Mouse (Mus musculus) urinary bladder, adult 2 months (tissue): ENCODE measurements around the gene Gm4792. TPM values are rescaled to one million over a fixed set of nuclear protein-coding genes. Genes with fewer than 3 reads are reported as not detected.
A peak's percentile ranks its signal among the peaks of the same experiment; 100 is the strongest.

Experiments used
- DNase-seq: peaks from one replicate; pipeline ENCODE4 v3.0.0; 2022; ENCODE audit warnings: low spot score
- polyA plus RNA-seq: library from polyadenylated mRNA; depleted of rRNA; stranded (reverse); fragments of >200 nt; gene quantifications from 2 replicates; pipeline ENCODE4 v1.2.3, GENCODE M21; 2012; rRNA removed

Gm4792 gene
- 0.19 and 0.22 TPM in 2 replicates for polyA plus RNA-seq

DNA sequence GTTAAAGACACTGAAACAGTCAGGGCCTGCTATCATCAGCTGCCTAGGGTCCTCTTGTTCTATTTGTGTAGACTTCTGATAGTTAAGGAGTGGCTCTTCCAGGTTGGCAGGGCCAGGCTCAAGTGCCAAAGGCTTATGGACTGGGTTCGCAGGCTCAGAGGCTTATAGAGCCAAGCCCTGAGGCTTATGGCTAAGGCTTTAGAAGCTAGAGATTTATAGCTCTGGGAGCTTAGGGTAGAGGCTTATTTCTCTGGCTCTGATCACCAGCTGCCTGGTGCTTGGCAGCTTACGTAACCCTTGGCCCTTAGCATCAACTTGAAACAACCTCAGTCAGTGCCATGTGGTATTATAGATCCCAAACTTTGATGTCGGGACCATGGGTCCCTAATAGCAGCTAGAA lies at the start of gene Gm4792:
Gm4792 (minus strand) TSS at position 233 of the 400 bp plus-strand sequence.
- no peak for DNase-seq

DNA sequence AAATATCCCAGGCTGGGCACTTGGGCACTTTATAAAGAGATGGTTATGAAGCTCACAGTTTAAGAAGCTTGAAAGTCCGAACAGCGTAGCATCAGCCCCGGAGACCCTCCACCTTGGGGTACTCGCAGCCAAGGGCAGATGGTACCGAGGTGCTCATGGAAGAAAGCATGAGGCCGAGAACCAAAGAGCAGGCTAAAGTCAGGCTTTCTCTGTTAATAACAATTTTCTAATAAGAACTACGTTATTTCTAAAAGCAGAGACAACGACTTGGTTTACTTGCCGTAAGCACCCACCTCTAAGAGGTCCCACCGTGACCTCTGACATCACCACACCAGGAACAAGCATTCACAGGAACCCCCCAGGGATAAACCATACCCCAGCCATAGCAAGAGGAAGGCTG lies 49.5 kb upstream of the Gm4792 start:
- no peak for DNase-seq

DNA sequence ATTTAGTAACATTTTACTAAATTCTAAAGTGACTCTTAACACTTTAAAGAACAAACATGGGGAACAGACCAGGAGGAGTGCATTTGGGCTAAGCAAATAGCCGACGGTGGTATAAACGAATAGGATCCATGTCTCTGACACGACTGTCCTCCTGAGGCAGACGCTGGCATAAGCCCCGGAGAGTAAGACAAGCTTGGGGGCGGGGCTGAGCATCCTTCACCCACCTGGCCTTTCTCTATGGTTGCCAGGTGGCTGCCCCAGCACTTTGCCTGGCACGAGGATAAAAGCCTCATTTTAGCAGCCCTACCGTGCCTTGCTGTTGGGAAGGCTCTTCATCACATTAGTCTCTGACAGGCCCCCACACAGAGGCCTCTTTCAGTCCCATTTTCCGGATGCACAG lies 48.8 kb upstream of the Gm4792 start:
- DNase-seq, result no peak

DNA sequence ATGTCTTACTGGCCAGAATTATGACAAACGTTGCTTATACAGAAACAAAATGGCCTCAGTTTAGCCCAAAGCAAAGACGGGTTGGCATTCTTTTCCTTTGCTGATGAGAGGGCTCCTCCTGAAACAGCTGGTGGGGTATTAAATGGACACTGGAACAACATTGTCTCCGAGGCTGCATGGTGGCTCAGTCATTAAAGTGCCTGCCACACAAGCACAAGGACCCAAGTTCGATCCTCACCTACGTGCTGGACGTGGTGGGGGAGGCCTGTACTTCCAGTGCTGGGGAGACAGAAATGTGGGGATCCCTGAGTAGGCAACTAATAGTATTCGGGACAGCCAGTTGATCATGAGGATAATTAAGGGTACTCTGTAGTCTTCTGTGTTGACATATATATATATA lies 48.1 kb upstream of the Gm4792 start:
- no peak for DNase-seq

DNA sequence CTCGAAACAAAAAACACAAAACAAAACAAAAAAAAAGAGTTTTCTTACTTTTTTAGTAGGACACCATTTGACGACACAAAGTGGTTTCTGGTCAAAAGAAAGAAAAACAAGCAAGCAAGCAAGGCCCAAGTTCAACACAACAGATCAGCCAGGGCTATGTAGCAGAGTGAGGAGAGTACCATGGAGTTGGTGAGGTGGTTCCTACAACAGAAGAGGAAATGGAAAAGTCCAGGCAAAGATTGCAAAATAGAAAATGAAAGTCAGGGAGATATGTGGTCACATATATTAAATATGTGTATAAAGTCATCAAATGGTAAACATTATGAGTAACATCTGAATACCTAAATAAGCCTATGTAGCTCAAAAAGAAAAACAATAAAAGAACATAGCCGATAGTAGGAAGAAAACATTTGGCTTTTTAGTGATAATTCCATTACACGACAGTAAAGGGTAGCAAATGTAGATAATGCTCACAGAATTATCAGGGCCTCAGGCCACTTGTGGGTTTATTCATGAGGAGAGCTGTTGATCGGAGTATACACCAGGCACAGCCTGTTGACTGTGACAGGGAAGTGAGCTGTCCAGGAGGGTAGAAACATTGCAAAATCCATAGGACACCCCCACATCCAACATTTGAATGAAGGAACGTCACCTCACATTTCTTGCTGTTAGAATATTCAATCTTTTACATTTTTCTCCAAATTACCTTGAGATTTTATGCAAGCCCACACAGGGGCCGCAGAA lies 47.2 kb upstream of the Gm4792 start:
- DNase-seq, result no peak

DNA sequence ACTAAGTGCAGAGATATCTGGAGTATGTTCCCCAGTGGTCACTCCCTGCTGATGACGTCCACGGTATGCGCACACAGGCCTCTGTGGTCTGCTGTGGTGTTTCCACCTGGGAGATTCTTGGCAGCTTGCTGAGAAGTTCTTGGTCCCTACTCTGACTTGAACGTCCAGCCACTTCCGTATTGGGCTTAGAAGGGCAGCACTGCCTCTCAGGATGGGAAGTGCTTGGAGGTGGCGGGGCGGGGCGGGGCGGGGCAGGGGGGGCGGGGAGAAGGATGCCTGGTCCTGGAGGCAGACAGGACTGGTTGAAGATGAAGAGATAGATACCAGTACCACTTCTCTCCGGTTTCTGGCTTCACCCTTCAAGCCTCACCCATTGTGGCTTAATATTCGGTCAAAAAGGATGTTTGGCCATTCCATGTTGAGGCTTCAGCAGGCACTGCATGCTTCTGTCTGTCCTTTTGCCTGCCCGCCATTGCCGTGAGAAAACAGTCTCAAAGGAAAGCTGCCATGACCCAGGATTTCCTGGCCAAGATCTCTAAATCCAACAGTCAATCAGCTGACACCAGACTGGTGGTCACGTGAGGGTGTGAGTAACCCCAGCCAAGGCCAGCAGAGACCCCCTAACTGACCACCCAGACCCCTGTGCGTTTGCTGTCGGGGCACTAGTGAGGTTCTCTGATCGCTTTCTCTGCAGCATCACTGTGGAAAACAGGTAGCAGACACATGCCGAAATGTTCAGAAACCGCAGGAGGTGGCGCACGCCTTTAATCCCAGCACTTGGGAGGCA lies 46.3 kb upstream of the Gm4792 start:
- no peak for DNase-seq

DNA sequence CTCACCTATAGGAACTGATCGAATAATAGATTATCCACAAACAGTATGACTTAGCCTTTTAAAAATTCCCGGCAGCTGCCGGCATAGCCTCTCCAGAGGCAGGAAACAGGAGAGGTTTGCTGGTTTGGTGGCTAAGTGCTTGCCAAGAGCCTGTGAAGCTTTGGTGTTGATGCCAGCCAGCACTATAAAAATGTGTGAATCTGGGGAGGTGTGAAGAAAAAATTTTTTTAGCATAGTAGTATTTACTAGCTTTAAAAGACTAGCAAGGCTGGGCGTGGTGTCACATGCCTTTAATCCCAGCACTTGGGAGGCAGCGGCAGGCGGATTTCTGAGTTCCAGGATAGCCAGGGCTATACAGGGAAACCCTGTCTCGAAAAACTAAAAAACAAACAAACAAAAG lies 45.1 kb upstream of the Gm4792 start:
- no peak for DNase-seq

DNA sequence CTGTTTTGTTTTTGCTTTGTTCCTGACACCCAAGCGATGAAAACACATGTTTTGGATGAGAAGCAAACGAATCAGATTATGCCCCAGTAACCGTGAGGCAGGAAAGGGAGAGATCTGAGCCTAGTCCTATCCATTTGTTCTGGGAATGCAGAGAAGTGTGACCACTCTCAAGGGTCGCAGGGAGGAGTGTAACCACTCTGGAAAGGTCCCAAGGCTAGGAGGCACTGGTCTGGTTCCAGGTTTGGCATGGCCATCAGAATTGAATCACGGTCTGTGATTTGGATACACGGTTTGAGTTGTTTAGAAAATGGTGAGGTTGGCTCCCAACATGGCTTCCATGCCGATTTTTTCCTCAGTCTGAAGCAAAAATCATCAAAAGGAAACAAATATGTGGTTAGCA lies 43.8 kb upstream of the Gm4792 start:
- DNase-seq, result no peak

DNA sequence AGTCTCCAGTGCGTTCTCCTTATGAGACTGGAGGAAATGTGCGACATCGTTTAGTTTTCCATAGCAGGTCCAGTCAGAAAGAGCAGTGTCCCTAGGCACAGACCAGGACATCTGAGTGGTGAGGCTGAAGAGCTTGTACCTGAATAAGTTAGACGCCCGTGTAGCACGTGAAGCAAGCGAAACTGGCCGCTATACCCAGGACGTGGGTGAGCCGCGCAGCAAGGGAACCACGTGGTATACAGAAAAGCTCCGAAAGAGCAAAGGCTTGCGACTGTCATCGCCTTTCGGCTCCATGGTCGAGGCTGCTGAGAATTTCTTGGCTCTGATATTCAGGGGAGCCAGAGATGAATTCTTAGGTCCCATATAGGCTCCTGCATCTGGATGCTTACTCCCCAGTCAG lies 43.0 kb upstream of the Gm4792 start:
- no peak for DNase-seq

DNA sequence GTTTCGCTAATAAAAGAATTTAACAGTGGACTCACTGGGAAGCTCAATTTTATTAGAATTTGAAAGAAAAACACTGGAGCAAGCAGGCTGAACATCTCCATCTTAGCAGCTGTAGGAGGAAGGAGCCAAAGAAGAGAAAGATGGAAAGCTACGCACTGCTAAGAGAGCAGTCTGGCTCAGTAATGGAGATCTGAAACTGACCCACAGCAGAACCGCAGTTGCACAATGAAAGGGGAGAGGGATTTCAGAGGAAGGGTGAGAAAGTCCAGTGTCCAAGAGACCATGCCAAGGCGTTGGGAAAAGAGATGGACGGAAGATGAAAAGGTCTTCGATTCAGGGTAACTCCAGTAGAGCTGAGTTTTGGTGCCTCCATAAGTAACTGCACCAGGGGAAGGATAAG lies 37.6 kb upstream of the Gm4792 start:
- DNase-seq, result no peak

DNA sequence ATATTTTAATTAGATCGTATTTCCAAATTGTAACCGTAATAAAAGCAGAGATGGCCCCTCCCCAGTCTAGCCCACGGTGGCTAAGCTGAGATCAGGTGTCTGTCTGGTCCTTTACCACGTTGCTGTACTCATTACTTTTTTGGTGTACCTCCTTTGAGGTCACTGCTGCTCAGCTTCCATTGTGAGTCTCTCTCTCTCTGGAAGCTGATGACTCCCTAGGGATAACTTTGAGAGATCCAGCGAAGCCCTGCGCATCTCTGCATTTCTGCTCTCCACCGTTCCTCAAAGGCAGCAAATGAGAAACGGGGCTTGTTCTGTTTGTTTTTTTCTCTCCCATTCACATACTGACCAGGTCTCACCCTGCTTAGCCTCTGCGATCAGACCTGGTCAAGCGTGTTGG lies 36.5 kb upstream of the Gm4792 start:
- no peak for DNase-seq

DNA sequence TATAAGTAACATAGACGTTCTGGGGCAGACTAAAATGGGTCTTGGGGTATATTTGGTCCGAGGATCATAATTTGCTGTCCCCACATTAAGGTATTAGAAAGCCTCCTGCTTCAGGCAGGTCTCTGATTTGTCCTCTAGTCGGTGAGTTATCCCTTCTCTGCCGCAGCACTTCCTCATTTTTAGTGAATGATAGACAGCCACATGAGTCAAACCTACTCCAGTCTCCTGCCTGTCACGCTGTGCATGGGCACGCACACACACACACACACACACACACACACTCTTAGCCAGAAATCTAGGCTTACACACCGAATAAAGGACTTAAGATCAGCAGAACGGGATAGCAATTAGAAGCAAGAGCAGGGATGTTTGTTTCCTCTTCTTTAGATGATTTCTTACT lies 34.8 kb upstream of the Gm4792 start:
- no peak for DNase-seq

DNA sequence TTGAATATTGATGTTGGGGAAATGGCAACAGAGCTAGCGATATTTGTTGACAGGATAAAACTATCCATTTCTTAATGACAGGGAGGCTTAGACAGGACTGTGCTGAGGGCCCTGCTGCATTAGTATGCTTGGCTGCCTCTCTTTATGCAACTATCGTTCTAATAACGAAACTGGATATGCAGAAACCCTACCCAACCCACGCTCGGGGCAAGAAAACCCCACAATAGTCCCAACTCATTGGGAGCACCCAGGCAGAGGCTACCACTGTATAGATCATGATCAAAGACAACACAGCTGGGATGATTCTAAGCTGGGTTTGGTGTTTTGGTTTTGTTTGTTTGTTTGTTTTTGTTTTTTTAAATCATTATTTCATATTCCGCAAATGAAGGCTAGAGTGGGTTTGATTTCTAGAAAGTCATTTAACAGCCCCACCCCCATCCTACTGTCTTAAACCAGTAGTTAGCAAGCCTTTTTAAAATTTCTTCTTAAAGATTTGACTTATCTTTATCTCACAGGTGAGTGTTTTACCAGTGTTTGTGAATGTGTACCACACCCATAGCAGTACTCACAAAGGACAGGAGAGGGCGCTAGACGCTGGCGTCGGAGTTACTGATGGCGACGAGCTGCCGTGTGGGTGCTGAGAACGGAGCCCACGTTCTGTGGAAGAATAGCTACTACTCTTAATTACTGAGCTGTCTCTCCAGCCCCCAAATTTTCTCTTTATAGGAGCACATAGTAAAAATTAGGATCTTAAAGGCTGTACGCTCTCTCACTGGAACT lies 34.0 kb upstream of the Gm4792 start:
- no peak for DNase-seq

DNA sequence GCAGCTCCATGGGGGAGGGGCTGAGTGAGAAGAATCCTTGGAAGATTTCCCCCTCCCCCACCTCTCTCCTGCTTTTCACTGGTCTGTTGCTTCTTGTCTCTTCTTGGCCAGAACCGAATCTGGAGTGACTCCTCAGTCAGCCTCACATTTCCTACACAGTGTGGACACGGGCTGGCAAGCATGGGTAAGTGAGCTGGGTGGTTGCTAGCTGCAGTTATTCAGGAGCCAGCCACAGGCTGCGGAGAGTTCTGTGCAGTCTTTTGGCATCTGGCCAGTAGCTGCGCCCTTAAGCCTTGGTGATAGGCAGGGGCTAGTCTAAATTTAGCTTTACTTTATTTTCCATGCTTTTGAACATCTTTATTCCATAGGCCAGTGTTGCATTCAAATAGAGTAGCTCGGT lies 31.5 kb upstream of the Gm4792 start:
- no peak for DNase-seq

DNA sequence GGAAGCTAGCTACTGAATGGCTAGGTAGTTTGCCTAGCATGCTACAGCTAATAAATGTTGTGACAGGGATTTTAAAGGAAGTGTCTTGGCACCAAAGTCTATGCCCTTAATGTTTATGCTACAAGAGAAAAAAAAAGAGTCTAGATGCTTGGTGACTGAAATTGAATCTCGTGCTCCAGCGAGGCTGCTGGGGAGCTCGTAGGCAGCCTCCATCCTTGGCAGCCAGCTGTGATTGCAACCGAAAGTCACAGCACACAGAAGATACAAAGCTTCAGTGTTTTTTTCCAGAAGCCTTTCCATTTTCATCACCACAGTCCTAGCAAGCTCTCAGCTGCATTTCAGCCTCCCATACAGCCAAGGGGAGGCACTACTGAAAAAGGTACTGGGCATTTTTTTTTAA lies 20.1 kb upstream of the Gm4792 start:
- DNase-seq, result no peak

DNA sequence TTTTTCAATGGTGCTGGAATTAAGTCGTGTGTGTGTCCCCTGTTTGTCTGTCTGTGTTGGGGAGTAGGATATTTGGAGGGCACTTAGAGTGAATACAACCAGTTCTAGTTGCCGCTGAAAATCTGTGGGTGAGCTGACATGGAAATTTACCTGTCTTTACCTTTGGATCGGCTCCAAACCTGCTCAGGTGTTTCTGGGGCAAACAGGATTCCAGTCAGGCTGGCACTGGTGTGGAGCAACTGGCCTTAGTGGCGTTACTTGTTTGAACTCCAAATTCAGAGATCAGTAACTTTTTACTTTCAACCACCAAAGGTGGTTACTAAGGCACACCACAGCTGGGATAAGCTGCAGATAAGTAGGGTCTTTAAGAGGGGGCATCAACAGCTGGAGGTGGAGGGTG lies 14.6 kb upstream of the Gm4792 start:
- DNase-seq, result no peak

DNA sequence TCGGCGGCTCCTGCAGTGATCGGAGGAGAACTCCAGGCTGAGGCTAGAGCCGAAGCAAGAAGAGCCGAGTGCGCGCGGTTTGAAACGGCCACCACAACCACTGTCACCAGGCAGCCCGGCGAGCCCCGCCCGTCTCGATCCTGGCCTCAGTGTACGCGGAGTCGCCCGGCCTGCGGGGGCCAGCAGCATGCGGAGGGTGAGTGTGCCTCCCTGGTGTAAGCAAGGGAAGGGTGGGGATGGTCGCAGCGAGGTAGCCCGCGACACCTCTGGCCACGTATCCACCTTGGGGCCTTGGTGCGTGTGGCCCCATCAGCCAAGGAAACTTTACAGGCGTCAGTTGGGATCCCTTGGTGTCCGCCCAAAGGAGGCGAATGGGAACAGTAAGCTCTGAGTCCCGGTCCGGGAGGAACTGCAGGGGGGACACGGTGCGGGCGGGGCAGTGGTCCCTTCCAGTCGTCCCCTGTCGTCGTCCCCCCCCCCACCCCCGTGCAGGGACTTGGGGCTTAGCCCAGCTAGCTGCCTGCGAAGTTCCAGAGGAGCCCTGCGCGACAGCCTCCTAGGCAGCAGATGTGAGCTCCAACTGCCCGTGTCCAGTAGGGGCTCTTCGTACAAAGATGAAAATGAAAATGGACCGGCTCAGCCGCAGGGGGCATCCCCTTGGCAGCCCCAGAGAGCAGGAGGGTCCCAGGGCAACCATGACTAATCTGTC lies 13.7 kb upstream of the Gm4792 start:
- peak; percentile 34 for DNase-seq

DNA sequence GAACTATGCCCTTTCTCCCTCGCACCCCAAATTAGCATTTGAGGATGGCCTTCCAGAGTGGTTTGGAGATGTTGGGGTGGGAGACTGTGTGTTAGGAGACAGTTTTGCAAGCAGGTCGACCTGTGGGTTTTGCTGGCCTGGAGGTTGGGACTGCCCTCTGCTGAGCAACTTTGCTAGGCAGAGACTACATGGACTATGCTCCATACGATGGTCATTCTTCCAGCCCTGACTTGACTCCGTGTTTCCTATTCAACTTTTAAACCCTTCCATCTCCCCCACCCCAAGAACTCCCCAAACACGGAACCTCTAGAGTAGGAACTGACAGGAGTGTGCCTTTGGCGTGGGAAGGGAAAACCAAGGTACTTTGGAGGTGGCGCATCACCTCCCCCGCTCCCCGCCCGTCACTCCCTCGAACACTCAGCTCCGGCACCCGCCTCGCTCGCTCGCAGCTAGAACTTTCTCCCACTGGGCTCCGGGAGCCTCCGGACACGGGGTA lies 13.1 kb upstream of the Gm4792 start, which contains the start of gene Tmcc3:
Tmcc3 (plus strand) TSS at position 439 of the 496 bp plus-strand sequence.
- no peak for DNase-seq

DNA sequence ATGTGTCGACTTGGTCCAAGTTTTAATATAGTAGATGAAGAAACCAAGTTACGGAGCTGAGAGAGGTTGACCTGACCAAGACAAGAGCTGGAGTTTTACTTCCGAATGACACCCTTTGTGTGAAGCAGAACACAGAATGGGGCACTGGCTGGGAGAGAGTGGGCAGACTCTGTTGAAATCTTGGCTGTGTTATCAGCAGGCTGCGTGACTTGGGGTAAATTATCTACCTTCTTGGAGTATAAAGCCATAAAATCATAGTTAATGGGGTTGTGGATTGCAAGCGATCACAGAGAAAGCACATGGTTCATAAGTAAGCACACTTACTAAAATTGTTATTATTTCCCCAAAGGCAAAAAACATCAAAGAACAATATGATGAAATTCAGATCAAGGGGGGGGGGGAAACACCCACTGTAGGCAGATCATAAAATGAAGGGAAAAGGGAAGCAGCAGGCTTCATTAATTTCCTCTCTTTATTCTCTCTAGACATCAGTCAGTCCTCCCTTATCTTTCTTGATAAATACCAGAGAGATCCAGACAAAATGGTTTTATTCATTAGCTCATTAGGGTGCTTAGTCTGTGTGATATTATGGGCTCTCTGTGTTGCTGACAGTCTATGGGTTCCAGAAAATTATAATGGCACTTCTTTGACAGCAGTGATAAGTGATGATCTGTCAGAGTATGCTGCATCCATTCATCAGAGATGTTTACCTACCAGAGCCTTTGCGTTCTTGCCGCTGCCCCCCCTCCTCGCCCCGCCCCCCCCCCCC lies 12.2 kb upstream of the Gm4792 start:
- DNase-seq, result no peak

DNA sequence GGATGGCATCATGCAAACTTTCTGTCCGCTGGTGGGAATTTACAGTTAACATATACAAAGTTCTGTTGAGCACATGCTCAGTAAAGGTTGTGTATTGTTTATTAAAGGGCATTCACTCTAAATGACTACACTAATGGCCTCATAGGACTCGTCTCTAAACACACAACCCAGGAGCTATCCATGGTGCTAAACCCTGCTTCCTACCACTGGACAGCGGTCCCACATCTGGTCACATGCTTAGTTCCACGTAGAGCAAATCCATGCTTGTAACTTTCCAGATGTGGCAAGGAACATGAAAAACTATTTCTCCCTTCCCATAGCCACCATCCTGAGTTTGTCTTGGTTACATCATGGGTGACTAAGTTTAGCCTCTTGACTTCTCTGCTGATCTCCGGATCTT lies 7.0 kb upstream of the Gm4792 start:
- DNase-seq, result no peak

DNA sequence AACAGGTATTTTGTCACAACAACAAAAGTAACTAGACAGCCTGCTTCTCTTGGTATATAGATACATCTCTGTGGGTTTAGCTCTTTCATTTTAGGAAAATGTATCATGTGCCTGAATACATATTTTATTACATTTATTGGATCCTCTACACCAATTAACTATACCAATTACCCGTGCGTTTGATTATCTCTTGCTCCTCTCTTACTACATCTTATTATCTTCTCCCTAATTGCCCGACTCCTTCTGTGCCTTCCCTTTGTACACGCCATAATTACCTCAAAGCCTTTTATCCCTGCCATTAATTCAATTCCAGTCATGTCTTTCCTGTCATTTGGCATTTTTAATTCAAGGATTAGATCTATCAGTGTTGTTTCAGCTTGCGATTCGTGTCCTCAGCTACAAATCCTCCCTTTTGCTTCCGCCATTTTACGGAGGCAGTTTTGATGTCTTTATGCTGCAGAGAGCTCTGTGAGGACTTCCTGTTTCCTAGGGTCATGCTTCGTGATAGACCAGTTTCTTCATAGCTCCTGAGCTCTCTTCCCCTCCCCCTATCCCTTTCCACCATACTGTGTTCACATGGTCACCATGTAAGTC lies 5.7 kb upstream of the Gm4792 start:
- no peak for DNase-seq
